Mouse (Mus musculus): Measurements from ENCODE around the gene Ghrhr.

Gene Ghrhr

DNA sequence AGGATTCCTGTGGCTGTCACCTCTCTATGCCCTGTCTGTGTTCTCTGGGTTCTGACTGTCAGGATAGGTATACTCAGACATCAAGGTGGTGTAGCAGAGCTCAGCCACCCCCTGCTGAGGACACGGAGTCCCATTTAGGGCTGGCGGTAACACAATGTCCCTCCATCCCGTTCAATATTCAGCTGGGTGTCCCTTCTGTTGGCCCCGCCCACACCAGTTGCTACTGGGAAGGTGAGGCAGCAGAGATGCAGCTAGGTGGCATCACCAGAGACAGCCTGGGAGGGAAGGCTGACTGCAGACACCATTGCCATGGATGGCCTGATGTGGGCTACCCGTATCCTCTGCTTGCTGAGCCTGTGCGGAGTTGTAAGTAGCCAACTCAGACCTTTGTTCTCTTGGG lies at the start of gene Ghrhr:
Gene Ghrhr, plus strand, starts transcription at position 220 of the 400 bp plus-strand sequence.
- no peak for DNase-seq (ENCODE audit: low spot score in 2 of 2)

DNA sequence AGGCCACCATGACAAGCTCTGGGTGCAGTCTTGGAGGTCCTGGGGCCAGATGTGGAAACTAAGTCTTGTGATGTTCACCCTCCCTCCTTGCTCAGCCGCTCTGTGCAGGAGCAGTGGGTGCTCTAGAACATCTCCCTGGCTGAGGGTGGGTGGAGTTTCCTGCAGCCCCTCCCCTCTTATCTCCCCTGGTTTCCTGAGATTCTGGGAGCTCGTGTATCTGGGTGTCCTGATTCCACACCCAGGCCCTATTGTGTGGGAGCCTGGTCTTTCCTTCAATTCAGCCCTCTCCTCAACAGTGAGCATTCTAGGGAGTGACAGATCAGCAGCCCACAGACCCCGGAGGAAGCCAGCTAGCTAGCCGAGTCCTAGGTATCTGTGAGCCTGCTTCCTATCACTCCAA lies 49.8 kb upstream of the Ghrhr start:
- DNase-seq (ENCODE audit: low spot score in 2 of 2), result no peak

- no peak for DNase-seq (ENCODE audit: low spot score in 2 of 2)
Measured at GRCm38 (mm10) chr6:55327326-55327725, 48.8 kb upstream of the Ghrhr start.

GRCm38 (mm10) chr6:55328179-55328578 lies 47.9 kb upstream of the Ghrhr start:
- DNase-seq (ENCODE audit: low spot score in 2 of 2), result no peak

DNA sequence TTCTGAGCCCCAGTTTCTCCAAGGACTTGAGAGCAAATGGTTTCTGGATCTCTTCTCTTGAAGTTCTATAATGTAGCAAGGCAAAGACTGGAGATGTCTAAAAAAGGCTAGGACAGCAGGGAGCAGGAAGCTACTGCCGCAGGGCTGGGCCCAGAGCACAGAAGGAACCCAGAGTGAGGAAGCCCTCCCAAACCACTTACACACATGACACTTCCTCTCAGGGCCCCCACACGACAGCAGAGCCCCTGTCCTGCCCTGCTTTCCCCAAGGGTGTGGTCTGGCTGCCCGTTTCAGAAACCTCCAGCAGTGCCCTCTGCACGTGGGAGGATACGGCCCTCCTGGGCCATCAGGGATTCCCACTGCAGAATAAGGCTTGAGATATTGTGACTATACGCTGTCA lies 44.8 kb upstream of the Ghrhr start:
- DNase-seq (ENCODE audit: low spot score in 2 of 2), result no peak

- no peak for DNase-seq (ENCODE audit: low spot score in 2 of 2)
Measured at GRCm38 (mm10) chr6:55332100-55332772, 43.9 kb upstream of the Ghrhr start.

- no peak for DNase-seq (ENCODE audit: low spot score in 2 of 2)
Measured at GRCm38 (mm10) chr6:55332773-55333109, 43.4 kb upstream of the Ghrhr start.

DNA sequence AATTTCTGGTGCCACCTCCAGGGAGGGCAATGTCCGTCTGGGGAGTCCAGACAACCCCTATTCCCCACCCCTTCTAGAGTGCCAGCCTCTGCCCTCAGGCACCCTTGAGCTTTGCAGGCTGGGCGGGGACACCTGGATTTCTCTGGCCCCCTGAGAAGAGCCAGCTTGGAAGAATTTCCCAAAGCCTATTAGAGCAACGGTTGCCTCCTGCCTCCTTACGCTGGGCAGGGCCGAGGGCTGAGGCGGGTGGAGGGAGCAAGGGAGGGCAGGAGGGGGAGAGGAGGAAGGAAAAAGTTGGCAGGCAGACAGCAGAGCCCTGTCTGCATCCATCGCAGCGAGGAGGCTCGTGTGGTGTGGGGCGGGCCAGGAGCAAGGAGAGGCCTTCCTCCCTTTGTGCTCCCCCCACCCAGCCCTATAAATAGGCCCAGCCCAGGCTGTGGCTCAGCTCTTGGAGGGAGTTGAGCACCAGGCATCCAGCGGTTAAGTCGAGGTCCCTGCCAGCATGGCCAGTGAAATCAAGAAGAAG lies 40.0 kb upstream of the Ghrhr start, which contains the start of gene Aqp1:
Gene Aqp1, plus strand, starts transcription at position 444 of the 526 bp plus-strand sequence.
- peak; percentile 22 to 48 for DNase-seq (ENCODE audit: low spot score in 2 of 2)

GRCm38 (mm10) chr6:55337242-55337641 lies 38.9 kb upstream of the Ghrhr start:
- DNase-seq (ENCODE audit: low spot score in 2 of 2), result no peak

GRCm38 (mm10) chr6:55338077-55338476 lies 38.0 kb upstream of the Ghrhr start:
- no peak for DNase-seq (ENCODE audit: low spot score in 2 of 2)

- DNase-seq (ENCODE audit: low spot score in 2 of 2), result no peak
Measured at GRCm38 (mm10) chr6:55338934-55339825, 36.9 kb upstream of the Ghrhr start.

GRCm38 (mm10) chr6:55341688-55342087 lies 34.4 kb upstream of the Ghrhr start:
- DNase-seq (ENCODE audit: low spot score in 2 of 2), result no peak

DNA sequence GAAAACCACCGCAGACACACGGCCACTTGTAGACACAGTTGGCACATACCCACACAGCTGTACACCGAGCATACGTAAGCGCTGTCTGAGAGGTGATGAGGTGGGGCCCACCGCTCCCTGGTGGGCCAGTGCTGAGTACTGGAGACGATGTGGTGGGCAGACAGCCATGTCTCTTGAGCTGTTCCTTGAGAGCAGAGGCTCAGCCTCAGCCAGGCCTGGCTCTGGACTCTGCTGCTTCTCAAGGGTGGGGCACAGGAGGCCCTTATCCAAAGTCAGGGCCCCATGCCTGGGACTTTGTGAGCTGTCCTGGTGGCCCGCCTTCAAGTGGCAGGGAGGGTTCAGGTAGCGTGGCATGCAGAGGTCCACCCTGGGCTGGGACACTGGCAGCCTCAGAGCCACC lies 33.8 kb upstream of the Ghrhr start:
- DNase-seq (ENCODE audit: low spot score in 2 of 2), result no peak

- DNase-seq (ENCODE audit: low spot score in 2 of 2), result no peak
Measured at GRCm38 (mm10) chr6:55343446-55343845, 32.6 kb upstream of the Ghrhr start.

GRCm38 (mm10) chr6:55344291-55345016 lies 31.6 kb upstream of the Ghrhr start:
- no peak for DNase-seq (ENCODE audit: low spot score in 2 of 2)

DNA sequence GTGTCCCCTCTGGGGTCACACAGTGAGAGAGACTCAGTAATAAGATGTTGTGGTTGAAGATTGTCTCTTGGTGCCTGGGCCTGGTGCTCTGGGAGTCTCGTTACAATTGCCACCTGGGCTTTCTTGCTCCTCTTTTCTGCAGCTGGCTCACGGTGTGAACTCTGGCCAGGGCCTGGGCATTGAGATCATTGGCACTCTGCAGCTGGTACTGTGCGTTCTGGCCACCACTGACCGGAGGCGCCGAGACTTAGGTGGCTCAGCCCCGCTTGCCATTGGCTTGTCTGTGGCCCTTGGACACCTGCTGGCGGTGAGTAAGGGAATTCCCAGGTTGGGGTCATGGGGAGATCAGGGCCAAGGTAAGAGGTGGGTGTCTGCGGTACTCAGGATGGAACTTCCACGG lies 30.8 kb upstream of the Ghrhr start:
- DNase-seq (ENCODE audit: low spot score in 2 of 2), result no peak

DNA sequence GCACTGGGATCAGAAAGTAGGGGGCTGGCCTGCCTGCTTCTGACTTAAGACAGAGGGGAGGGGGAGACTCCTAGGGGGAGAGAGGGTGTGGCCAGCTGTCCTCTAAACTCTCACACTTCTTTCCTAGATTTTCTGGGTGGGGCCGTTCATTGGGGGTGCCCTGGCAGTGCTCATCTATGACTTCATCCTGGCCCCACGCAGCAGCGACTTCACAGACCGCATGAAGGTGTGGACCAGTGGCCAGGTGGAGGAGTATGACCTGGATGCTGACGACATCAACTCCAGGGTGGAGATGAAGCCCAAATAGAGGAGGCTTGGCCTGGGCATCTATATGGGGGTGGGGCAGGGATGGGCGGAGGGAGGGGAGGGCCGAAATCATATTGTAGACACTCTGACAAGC lies 29.6 kb upstream of the Ghrhr start:
- DNase-seq (ENCODE audit: low spot score in 2 of 2), result no peak

GRCm38 (mm10) chr6:55347711-55348571 lies 28.2 kb upstream of the Ghrhr start:
- no peak for DNase-seq (ENCODE audit: low spot score in 2 of 2)

DNA sequence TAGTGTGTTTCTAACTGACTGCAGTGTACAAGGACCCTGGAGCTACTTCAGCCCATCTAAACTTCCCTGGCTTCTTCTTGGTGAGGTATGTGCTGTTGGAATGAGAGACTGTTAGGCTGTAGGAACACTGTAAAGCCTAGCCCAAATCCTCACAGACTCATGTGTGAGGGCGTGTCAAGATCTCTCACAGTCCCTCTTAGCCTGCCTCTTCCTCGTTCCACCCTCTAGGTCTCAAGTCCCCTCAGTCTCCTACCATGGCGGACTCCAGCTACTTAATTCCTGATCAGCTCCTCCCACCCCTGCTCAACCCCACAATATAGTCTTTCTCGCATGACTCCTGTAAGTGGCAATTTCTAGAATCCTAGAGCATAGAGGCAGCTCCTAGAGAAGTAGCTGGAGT lies 26.9 kb upstream of the Ghrhr start:
- no peak for DNase-seq (ENCODE audit: low spot score in 2 of 2)

DNA sequence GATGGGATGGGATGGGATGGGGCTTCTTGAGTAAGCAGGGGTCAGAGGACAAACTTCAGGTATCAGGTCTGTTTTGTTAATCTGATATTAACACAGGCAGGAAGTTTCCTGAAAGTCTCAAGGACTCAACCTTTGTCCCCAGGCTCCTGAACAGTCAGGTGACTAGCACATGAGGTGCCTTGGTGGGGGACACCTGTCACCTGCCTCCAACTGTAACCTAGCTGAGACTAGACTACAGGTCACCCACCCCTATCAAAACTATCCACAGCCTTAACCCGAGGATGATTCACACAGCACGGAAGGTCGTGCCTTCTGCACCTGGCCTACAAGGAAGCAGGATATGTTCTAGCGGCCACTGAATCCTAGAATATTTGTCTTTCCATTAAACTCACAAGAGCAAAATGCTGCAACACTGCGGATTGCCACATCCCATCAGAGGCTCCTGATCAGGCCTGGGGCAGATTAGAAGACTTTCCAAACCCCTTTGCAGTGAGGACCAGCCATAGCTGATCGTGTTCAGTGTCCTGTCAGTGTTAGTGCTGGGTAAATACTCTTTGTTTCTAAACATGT lies 25.6 kb upstream of the Ghrhr start:
- no peak for DNase-seq (ENCODE audit: low spot score in 2 of 2)

- no peak for DNase-seq (ENCODE audit: low spot score in 2 of 2)
Measured at GRCm38 (mm10) chr6:55351712-55352111, 24.4 kb upstream of the Ghrhr start.

All from urinary bladder, postnatal 36 days (tissue).